Mouse (Mus musculus) urinary bladder, postnatal 10 days (tissue): Measurements from ENCODE around the gene Slc1a1.

Source experiments
- DNase-seq: peaks from one replicate; pipeline ENCODE4 v3.0.0; 2022; ENCODE audit warnings: low spot score

Slc1a1 gene

DNA sequence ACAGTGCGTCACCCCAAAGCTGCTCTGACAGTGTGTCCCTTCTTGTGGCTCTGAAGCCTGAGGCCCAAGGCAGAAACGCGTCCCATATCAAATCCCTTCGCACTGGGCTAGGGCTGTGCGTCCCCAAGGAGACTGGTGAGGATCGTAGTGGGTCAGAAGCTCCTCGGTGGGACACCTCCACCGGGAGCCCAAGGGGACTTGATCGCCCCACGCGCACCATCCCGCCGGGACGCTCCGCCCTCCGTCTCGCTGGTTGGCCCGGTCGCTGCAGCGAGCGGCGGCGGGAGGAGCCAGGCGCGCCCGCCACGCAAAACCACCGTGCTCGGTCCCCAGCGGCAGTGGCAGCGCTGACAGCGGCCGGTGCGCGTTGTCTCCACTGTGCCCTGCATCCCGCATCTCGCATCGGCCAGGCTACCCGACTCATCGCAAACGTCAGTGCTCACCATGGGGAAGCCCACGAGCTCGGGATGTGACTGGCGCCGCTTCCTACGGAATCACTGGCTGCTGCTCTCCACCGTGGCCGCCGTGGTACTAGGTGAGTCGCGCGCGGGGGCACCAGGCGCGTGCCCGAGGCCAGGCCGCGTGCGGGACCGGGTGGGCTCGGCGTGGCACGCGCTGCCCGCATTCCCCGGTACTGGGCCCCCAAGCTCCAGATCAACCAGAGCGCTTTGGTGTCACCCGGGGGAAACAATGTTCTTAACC, at the start of gene Slc1a1:
Gene Slc1a1, plus strand, starts transcription at position 252 of the 702 bp plus-strand sequence.
- DNase-seq = no peak

DNA sequence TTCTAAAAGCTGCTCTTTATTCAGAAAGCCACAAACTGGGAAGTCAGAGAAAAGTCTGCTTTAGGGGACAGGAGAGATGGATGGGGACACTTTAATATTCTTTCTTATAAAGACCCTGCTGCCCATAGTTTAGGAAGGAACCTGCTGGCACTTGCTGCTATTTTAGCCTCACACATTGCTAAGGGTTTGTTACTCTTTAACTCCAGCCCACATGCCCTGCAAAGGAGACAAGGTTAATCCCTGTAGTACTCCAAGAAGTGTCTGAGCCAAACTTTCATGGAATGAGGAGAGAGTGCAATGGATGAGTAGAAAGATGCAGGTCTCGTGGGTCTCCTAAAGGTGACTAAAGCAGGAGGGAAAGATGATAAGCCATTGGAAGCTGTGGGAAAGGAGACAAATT, 44.7 kb upstream of the Slc1a1 start:
- no peak for DNase-seq

DNA sequence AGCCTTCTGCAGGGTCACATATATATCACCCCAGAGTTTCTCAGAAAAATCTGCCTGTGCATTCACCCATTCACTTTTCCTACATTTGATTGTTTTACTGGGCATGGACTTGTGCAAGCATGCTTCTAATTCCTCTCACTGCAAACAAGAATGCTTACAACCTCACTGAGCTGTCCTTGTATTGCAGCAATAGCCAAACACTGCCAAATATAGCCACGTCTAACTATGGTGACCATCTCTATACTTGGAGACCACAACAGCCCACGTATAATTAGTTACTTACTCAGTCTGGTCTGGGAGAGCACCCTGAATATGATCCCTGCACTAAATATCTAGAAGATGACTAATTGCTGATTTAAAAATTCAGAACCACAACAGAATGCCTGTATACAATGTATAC, 41.5 kb upstream of the Slc1a1 start:
- DNase-seq = no peak

DNA sequence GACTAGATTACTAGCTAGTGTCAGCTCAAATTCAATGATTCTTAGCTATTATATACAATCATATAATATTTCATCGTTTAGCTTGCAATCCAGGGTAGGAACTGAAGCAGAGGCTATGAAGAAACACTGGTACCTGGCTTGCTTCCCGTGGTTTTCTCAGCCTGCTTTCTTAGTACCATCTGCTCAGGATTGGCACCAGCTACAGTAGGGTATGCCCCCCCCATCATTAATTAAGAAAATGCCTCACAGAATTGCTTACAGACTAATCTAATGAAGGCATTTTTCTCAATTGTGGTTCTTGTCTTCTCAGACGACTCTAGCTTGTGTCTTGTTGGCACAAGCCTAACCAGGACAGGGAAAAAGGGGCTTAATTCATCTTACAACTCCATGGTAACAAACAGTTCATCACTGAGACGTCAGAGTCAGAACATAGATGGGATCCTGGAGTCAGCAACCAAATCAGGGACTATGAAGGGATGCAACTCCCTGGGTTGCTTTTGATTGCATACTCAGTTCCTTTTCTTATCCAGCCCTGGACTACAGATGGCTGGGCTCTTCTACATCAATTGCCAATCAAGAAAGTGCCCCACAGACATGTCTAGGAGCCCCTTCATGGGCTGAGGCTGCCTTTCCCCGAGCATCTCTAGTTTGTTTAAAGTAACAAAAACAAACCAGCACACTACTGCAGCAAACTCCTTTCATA, 38.6 kb upstream of the Slc1a1 start:
- DNase-seq = no peak

DNA sequence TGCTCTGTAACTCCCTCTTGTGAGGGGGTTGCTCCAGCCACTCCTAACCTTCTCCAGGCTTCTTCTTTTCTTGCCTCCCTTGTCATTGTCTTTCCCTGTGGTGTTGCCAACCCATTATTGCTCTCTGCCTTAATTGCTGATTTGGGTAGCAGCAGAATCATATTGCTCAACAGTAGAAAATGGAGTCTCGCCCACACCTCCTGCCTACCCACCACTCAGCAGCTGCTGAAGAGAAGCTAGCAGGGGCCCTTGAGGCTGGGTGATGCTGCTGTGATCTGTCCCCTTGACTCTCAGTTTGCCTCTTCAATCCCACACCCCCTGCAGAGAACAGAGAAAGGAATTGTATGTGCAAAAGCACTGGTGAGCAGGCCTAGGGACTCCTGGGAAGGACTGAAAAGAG, 37.9 kb upstream of the Slc1a1 start:
- no peak for DNase-seq

DNA sequence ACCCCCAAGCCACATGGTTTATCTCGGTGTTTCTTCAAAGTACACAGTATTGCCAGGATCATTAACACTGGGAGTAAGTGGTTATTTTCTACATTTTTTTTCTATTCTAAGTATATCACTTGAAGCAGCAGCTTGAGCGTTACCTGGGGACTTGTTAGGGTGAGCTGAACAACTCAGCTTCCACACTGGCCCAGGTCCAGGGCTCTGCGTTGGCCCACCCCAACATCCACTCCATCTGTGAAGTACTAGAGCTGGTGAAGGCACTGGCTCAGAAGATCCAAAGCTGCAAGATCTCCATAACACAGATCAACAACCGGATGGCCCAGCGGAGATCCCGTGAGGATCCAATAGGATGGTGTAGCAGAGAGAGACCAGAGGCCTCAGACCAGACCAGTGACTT, 37.2 kb upstream of the Slc1a1 start:
- DNase-seq = no peak

DNA sequence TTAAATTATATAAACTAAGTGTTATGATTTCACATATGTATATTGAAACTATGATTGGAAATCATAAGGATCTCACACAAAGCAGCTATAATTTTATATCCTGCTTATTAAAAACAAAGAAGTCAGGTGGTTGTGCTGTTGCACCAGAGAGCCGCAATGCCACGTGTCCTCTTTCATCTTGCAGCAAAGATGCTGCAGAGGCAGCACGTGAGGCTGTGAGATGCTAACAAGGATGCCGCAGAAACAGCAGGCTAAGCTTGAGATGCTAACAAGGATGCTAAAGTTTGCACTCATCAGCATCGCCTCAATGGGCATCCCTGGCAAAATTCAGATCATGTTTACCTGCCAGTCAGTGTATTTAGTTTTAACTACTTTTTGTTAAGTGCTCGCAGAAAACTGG, 34.4 kb upstream of the Slc1a1 start:
- no peak for DNase-seq

DNA sequence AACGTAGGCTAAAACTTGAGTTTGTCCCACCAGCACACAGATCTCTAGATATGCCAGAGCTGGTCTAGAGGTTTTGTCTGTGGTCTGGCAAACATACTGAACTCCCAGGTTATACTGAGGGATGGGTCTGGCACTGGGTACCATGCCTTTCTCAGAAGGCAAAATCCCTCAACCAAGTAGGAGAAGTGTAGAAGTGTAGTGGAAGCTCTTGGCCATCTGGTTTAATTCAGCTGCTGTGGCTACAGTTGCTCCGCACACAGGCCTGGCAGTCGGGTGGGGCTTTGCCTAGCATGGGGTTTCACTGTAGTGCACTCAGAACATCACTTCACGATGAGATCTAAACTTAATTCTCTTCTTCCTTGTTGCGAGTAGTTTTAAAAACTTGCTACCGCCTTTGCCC, 28.6 kb upstream of the Slc1a1 start:
- DNase-seq = no peak

DNA sequence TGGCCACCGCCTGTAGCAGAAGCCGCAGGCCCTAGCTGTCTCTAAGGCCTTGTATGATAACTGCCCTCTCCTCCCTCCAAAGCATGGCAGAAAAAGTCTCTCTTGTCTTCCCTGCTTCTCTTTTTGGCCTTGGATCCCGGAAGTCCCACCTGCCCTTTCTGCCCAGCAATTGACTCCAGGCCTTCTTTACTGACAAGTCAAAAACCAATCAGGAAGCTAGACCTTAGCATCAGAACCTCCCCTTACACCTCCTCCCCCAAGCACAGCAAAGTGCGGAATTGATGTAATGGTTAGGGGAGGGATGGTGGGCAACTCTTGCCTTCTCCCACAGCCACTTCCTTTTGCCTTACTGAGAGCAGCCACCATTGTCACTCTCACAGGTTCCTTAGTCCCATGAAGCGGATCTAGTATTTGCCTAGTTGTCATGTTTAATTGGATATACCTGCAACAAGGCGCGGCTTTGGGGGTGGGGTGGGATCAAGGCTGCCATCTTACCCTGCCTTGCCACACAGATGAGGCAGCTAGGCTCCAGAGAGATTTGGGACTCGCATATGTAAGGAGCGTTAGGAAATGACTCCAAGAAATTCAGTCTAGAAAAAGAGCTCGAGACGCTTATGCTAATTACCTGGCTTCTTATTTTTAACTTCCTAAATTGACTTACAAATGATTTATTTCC, 27.9 kb upstream of the Slc1a1 start:
- no peak for DNase-seq

DNA sequence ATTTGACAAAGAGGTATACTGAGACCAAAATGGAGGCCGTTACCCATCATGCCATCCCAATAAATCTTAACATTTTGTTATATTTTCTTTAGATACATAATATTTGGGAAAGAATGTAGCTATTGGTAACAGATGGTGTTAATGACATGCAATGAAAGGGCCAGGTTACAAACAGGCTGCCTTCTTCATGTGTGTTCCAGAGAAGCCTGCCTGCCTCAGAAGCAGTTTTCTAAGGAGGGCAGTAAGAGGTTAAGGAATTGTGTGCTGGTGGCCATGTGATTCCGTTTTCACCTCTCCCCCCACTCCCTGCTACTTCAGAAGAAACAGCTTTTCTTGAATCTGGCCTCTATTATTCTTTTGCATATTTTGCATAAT, 27.4 kb upstream of the Slc1a1 start:
- DNase-seq = no peak

DNA sequence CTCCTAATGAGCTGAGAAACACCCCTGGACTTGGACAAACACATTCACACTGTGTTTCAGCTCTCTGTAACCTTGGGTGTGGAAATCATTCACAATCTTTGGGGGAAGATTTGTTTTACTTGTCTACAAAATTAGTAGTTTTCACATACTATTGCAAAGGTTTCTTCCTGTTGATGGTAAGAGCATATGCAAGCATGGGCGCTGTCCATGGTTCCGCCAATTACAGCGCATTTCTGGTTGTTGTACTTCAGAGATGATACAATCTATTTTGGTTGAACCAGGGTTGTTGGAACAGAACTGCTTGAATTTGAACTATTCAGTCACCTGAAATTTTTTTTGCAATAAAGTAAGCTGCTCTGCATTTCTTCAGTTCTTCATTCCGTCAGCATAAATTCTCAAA, 16.6 kb upstream of the Slc1a1 start:
- no peak for DNase-seq

DNA sequence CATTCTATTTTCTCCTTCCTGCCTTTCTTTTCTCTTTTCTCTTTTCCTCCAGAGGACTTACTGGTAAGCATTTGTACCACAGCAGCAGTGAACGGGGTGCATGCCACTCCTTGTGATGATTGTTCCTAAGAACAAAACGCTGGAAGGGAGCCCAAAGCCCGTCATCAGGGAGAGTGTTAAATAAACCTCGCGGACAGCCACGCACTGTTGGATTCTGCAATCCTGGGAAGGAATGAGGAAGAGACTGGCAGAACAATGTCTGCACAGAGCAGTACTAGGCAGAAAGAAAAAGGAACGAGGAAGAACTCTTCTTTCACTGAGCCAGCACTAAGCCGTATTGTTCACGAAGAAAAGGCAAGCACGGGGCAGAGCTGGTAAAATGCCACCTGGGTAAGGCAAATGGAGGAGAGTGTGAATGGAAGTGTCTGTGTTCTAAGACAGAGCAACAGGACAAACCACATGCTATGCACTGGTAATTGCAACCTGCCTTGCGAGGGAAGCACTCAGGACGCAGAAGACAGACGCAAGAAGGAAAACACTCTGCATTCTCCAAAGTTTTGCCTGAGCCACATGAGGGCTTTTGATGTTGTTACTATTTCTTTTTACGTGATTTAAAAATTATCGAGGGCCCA, 7.0 kb upstream of the Slc1a1 start:
- DNase-seq = no peak

DNA sequence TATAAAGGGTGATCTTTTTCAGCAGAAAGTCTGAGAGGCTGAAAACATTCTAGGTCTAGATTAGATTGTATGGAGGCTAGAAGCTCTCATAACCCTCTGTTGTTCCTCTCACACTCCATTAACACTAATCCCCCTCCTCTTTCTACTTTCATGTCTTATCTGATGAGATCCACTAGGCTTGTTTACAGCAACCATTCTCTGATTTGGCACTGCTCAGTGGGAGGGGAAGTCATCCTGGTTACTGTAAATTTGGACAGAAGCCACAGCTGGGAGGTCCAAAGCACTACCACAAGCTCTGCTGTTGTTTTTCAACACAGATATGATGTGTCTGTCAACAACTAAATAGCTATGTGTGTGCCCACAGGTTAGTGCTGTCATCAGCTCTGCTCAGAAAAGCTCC, 3.5 kb upstream of the Slc1a1 start:
- no peak for DNase-seq

DNA sequence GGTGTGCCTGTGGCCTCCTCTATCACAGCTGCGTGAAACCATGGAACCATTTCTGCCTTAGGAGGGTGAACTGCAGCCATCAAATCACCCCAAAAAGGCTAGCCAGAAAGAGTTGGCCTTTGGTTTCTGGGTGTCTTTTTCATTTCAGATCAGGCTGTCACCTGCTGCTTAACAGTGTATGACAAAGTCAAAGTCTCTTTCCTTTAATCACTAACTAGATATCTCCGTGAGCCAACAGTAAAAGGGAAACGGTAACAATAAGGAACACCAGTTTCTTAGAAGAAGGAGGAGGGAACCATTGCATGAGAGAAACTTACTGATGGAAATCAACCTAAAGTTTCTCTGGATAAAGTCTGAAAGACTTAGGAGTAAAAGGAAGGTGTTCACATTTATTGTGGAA, 2.2 kb upstream of the Slc1a1 start:
- DNase-seq = no peak

DNA sequence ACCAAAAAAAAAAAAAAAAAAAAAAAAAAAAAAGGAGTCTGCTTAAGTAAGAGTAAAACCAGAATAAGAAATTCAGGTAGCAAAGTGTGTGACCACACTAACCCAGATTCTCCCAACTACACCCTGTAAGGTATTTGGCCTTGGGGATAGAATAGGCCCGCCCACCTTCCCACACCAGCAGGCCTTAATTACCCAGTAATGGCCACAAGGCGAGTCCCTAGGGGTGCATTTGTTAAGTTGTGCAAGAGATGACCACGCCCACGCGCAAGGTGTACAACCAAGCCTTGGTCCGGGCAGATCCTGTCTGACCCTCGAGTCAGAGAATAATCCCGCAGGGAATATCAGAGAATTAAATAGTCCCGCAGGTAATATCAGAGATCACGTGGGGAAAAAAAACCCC, 461 bp upstream of the Slc1a1 start:
- no peak for DNase-seq

DNA sequence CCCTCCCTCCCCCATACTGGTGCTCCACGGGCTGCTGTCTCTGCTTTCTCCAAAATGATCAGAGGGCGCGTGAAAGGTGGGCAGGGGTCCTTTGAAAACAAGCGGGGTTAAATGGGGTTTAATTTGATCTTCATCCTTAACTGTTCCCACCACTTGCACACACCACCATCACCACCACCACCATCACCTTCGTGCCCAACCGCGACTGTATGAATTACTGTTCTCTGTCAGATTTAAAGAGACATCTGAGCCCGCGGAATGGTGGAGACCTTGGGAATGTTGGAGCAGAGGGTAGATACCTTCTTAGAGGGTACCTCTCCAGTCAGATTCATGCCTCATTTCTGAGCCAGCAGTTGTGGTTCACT, 633 bp downstream of the Slc1a1 start:
- DNase-seq = no peak

DNA sequence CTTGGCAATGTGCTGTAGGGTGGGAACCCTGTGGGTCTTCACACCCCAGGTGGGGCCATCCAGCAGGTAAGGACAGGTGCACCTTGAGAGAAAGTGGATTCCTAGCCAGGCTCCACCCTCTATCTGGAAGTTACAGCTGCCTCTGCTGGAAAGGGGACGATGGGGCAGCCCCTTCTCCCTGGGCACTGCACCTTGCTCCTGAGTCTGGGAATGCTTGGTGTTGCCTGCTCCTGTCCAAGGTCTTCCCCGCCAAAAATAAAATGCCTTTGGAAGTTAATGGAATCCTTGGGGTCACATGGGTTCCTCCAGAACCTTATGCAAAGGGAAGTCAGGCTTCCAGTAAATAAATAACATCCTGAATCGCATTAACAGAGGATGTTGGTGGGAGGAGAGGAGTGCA, 1.3 kb downstream of the Slc1a1 start:
- no peak for DNase-seq

DNA sequence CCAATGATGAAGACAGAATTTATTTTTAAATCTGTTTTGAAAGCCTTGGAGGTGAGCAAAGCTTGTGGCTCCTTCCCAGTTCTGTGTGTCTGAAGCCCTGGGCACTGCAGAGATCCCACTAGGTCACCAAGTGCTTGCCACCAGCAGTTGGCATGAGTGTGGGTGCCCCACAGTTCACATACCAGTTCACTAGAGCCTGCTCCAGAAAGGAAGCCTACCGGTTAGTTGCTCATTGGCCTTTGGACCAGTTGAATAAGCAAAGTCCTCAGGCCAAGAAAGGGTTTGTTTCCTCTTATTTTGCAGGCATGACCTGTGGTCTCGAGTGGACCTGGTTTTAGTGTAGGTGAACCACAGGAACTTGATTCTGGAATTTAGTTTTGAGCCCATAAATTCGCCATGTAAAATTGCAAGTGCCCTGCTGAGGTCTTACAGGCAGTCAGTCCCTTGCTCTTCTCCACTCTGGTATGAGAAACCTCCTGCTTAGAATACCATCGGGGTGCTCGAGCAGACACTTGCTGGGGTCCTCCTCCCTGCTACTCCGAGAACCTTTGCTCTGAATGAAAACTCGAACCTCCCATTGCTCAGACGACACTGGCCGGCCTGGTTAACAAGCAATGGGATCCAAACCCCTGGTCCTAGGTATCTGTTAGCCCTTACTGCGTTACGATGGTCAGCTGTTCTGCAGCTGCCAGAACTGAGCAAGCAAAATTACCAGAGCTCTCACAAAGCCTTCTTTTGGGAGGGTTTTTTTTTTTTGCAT, 2.0 kb downstream of the Slc1a1 start:
- no peak for DNase-seq

DNA sequence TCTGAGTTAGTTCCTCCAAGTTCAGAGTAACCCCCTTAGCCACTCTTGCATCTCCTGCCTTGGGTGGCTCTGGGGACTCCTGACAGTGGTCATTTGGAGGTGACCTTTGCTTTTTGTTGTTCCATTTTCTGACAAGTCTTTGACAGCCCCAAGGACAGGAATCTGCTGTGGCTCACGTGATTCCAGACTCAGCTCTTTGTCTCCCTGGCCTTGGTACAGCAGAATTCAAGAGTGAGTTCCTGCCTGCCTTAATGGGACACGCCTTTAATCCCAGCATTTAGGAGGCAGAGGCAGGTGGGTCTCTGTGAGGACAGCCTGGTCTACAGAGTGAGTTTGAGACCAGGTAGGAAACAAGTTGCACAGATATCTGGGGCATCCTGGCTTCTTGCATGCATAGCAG, 3.9 kb downstream of the Slc1a1 start:
- DNase-seq = no peak

DNA sequence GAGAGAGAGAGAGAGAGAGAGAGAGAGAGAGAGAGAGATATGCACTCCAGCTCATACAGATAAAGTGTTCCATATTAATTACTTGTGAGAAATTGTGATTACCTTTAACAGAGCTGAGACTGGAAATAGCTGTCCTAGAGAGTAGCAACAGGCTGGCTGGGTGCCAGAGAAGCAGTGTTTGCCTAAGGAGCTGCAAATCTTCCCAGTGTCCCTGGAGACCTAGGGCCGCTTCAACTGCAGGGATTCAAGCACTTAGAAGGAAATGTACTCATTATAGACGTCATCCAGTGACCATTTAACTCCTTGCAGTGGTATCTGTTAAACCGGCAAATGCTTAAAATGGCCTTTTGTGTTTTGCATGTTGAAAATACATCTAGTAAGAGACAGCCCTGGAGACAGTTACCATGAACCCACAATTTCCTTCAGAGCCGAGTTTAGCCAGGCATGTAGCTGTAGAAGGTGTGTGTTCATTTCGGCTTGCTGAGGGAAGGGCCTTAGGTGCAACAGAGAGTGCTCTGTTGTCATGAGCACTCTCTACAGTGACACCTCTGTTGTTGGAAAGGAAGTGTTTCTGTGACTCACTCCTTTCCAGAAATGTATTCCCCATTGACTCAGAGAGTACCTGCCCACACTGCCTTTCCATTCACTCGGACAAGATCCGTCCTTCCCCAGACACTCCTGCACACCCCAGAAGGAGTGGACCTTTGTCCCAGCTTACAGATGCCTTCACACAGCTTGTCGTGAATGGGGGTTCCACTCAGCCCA, 10.3 kb downstream of the Slc1a1 start:
- no peak for DNase-seq

DNA sequence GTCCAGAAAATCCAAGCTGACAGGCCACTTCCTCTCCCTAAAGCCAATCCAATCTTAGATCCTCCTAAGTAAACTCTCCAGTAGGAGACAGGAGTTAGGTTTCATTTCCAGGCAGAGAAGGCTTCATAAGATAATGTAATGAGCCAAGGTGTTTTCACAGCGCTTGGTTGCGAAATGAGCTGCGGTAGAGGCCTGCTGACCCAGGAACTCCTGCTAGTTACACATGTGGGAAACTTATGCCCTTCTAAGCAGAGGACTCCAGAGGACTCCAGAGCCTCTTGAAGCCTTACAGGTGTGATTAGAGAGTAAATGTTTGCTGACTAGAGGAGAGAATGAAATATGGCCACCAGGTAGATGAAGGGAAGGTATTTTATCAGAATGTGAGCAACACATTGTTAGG, 15.7 kb downstream of the Slc1a1 start:
- no peak for DNase-seq

DNA sequence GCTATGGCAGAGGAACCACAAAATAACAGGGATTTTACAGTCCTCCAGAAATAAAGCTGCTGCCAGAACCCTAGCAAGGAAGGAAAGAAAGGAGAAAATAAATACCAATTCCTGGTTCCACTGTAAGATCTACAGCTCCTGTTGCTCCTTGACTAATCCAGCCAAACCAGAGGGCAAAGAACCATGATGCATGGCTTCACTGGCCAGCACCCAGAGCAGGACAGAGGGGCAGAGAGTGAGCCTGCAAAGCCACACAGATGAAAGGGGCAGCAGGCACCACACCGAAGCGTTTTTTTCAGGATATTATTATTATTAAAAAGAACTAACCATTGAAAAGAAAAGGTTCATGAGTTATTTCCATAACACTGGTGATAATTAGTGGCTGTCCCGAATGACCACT, 17.2 kb downstream of the Slc1a1 start:
- DNase-seq = no peak
